Mouse (Mus musculus): ENCODE data around the gene Clk1. TPM values are rescaled to one million over a fixed set of nuclear protein-coding genes. Genes with fewer than 3 reads are reported as not detected.

The Clk1 gene
- polyA plus RNA-seq, 1 experiment from 2014 or later = 146 TPM

DNA sequence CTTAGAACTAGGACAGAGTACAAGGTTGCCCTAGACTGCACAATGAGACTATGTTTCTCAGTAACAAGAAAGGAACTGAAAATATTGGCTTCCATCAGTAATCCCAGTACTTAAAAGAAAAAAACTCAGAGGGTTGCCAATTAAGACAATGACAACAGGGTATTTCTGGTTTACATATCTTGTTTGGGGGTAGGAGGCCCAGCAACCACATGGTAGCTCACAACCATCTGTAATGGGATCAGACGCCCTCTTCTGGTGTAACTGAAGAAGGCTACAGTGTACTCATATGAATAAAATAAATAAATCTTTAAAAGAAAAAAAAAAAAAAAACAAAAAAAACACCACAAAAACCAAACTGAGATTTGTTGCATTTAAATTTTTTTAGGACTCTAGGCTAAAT, 8.4 kb downstream of the Clk1 start:
- ATAC-seq (ENCODE audit: insufficient read depth, low FRiP score, low TSS enrichment) (no peak), DNase-seq (ENCODE audit: low spot score) (no peak)
- 44% methylated on average over 1 of the region's 1 CpGs for WGBS
- Histone ChIP-seq H3K27me3 (ENCODE audit: control insufficient read depth, insufficient read depth, low read length) (no peaks in the 10 kb centered on the region), H3K27ac (ENCODE audit: low read depth, low read length) (no peak overlapping the region), H3K36me3 (ENCODE audit: control insufficient read depth, insufficient read depth, low read length) (peaks cover 21% of the 10 kb centered on the region), H3K4me1 (ENCODE audit: control insufficient read depth, insufficient read depth, low read length) (no peaks in the 10 kb centered on the region), H3K9ac (ENCODE audit: low read length) (no peak overlapping the region), H3K4me2 (ENCODE audit: low read depth) (no peak overlapping the region), H3K9me3 (ENCODE audit: control insufficient read depth, low read length) (no peaks in the 10 kb centered on the region), H3K4me3 (ENCODE audit: low read depth, low read length) (no peak overlapping the region)

DNA sequence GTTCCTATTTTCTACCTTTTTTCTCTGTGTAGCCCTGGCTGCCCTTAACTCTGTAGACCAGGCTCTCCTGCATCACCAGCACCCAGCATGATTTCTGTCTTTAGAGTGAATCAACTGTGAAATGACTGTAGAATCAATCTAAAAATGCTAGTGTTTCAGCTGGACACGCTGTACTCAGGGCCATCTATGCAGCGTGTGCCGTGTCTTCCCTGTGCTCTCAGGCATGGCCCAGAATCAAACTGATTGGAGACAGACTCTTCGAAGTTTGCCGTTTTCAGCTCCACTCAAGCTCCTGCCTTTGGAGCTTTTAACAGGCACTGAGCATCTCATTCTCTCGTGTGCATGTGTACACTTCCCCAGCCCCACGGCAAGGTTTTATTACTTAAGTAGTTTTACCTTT, 13.1 kb downstream of the Clk1 start:
- Histone ChIP-seq H3K9me3 (ENCODE audit: control insufficient read depth, low read length) (no peaks in the 10 kb centered on the region), H3K36me3 (ENCODE audit: control insufficient read depth, insufficient read depth, low read length) (peaks cover 11% of the 10 kb centered on the region), H3K27ac (ENCODE audit: low read depth, low read length) (no peak overlapping the region), H3K4me1 (ENCODE audit: control insufficient read depth, insufficient read depth, low read length) (no peaks in the 10 kb centered on the region), H3K27me3 (ENCODE audit: control insufficient read depth, insufficient read depth, low read length) (no peaks in the 10 kb centered on the region), H3K4me2 (ENCODE audit: low read depth) (no peak overlapping the region), H3K4me3 (ENCODE audit: low read depth, low read length) (no peak overlapping the region), H3K9ac (ENCODE audit: low read length) (no peak overlapping the region)
- ATAC-seq (ENCODE audit: insufficient read depth, low FRiP score, low TSS enrichment) (no peak), DNase-seq (ENCODE audit: low spot score) (no peak)
- 94% methylated on average over 7 of the region's 7 CpGs for WGBS

- ATAC-seq (ENCODE audit: insufficient read depth, low FRiP score, low TSS enrichment) = no peak
- no peaks in the 10 kb centered on the region for H3K9me3 ChIP-seq (ENCODE audit: control insufficient read depth, low read length)
- H3K9ac ChIP-seq (ENCODE audit: low read length) = no peak overlapping the region
- H3K4me2 ChIP-seq (ENCODE audit: low read depth) = no peak overlapping the region
- WGBS = 83% methylated on average over 3 of the region's 3 CpGs
- no peaks in the 10 kb centered on the region for H3K27me3 ChIP-seq (ENCODE audit: control insufficient read depth, insufficient read depth, low read length)
- no peaks in the 10 kb centered on the region for H3K4me1 ChIP-seq (ENCODE audit: control insufficient read depth, insufficient read depth, low read length)
- H3K36me3 ChIP-seq (ENCODE audit: control insufficient read depth, insufficient read depth, low read length) = peaks cover 10% of the 10 kb centered on the region; the same call in 1 of the 2 replicates
- no peak overlapping the region for H3K4me3 ChIP-seq (ENCODE audit: low read depth, low read length)
- no peak overlapping the region for H3K27ac ChIP-seq (ENCODE audit: low read depth, low read length)
- no peak for DNase-seq (ENCODE audit: low spot score)
Observed at GRCm38 (mm10) chr1:58410198-58410588, 13.7 kb downstream of the Clk1 start.

GRCm38 (mm10) chr1:58409553-58410197, 14.2 kb downstream of the Clk1 start:
- DNase-seq (ENCODE audit: low spot score) = no peak
- Histone ChIP-seq H3K27ac (ENCODE audit: low read depth, low read length) (no peak overlapping the region), H3K9me3 (ENCODE audit: control insufficient read depth, low read length) (no peaks in the 10 kb centered on the region), H3K4me2 (ENCODE audit: low read depth) (no peak overlapping the region), H3K36me3 (ENCODE audit: control insufficient read depth, insufficient read depth, low read length) (peaks cover 9% of the 10 kb centered on the region; the same call in 1 of the 2 replicates), H3K4me3 (ENCODE audit: low read depth, low read length) (no peak overlapping the region), H3K27me3 (ENCODE audit: control insufficient read depth, insufficient read depth, low read length) (no peaks in the 10 kb centered on the region), H3K4me1 (ENCODE audit: control insufficient read depth, insufficient read depth, low read length) (no peaks in the 10 kb centered on the region), H3K9ac (ENCODE audit: low read length) (no peak overlapping the region)
- 83% methylated on average over 5 of the region's 5 CpGs for WGBS
- ATAC-seq (ENCODE audit: insufficient read depth, low FRiP score, low TSS enrichment) = no peak

GRCm38 (mm10) chr1:58408141-58408540, 15.7 kb downstream of the Clk1 start:
- Histone ChIP-seq H3K9ac (ENCODE audit: low read length) (no peak overlapping the region), H3K4me2 (ENCODE audit: low read depth) (no peak overlapping the region), H3K9me3 (ENCODE audit: control insufficient read depth, low read length) (no peaks in the 10 kb centered on the region), H3K4me3 (ENCODE audit: low read depth, low read length) (no peak overlapping the region), H3K4me1 (ENCODE audit: control insufficient read depth, insufficient read depth, low read length) (no peaks in the 10 kb centered on the region), H3K27me3 (ENCODE audit: control insufficient read depth, insufficient read depth, low read length) (no peaks in the 10 kb centered on the region), H3K27ac (ENCODE audit: low read depth, low read length) (no peak overlapping the region), H3K36me3 (ENCODE audit: control insufficient read depth, insufficient read depth, low read length) (peaks cover 10% of the 10 kb centered on the region)
- WGBS = 86% methylated on average over 6 of the region's 6 CpGs
- no peak for DNase-seq (ENCODE audit: low spot score)
- ATAC-seq (ENCODE audit: insufficient read depth, low FRiP score, low TSS enrichment) = no peak

- ATAC-seq (ENCODE audit: insufficient read depth, low FRiP score, low TSS enrichment) (no peak), DNase-seq (ENCODE audit: low spot score) (no peak)
- no peaks in the 10 kb centered on the region for H3K27me3 ChIP-seq (ENCODE audit: control insufficient read depth, insufficient read depth, low read length)
- H3K4me2 ChIP-seq (ENCODE audit: low read depth) = no peak overlapping the region
- no peaks in the 10 kb centered on the region for H3K9me3 ChIP-seq (ENCODE audit: control insufficient read depth, low read length)
- H3K9ac ChIP-seq (ENCODE audit: low read length) = no peak overlapping the region
- no peak overlapping the region for H3K27ac ChIP-seq (ENCODE audit: low read depth, low read length)
- WGBS = 96% methylated on average over 7 of the region's 7 CpGs
- H3K36me3 ChIP-seq (ENCODE audit: control insufficient read depth, insufficient read depth, low read length) = peaks cover 11% of the 10 kb centered on the region
- H3K4me3 ChIP-seq (ENCODE audit: low read depth, low read length) = no peak overlapping the region
- H3K4me1 ChIP-seq (ENCODE audit: control insufficient read depth, insufficient read depth, low read length) = no peaks in the 10 kb centered on the region
Observed at GRCm38 (mm10) chr1:58407321-58407720, 16.5 kb downstream of the Clk1 start.

- no peaks in the 10 kb centered on the region for H3K9me3 ChIP-seq (ENCODE audit: control insufficient read depth, low read length)
- no peak for DNase-seq (ENCODE audit: low spot score)
- H3K36me3 ChIP-seq (ENCODE audit: control insufficient read depth, insufficient read depth, low read length) = peaks cover 23% of the 10 kb centered on the region
- no peaks in the 10 kb centered on the region for H3K4me1 ChIP-seq (ENCODE audit: control insufficient read depth, insufficient read depth, low read length)
- H3K4me2 ChIP-seq (ENCODE audit: low read depth) = no peak overlapping the region
- H3K27me3 ChIP-seq (ENCODE audit: control insufficient read depth, insufficient read depth, low read length) = no peaks in the 10 kb centered on the region
- ATAC-seq (ENCODE audit: insufficient read depth, low FRiP score, low TSS enrichment) = no peak
- H3K4me3 ChIP-seq (ENCODE audit: low read depth, low read length) = no peak overlapping the region
- H3K9ac ChIP-seq (ENCODE audit: low read length) = no peak overlapping the region
- 90% methylated on average over 5 of the region's 5 CpGs for WGBS
- no peak overlapping the region for H3K27ac ChIP-seq (ENCODE audit: low read depth, low read length)
Observed at GRCm38 (mm10) chr1:58403745-58404144, 20.1 kb downstream of the Clk1 start.

DNA sequence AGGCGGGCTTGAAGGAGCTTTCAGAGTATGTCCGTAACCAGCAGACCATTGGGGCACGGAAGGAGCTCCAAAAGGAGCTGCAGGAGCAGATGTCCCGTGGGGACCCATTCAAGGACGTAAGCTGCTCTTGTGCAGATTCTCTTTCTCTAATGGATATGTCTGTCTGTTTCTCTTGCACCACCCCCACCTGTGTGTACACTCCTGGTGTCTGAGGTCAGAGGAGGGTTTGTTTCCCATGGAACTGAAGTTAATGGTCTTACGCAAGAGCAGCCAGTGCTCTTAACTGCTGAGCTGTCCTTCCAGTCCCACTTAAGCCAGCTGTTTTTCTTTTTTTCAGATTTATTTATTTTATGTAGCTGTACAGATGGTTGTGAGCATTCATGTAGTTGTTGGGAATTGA, 22.5 kb downstream of the Clk1 start:
- Histone ChIP-seq H3K36me3 (ENCODE audit: control insufficient read depth, insufficient read depth, low read length) (peaks cover 28% of the 10 kb centered on the region), H3K4me2 (ENCODE audit: low read depth) (no peak overlapping the region), H3K9ac (ENCODE audit: low read length) (no peak overlapping the region), H3K4me1 (ENCODE audit: control insufficient read depth, insufficient read depth, low read length) (no peaks in the 10 kb centered on the region), H3K27ac (ENCODE audit: low read depth, low read length) (no peak overlapping the region), H3K27me3 (ENCODE audit: control insufficient read depth, insufficient read depth, low read length) (no peaks in the 10 kb centered on the region), H3K9me3 (ENCODE audit: control insufficient read depth, low read length) (no peaks in the 10 kb centered on the region), H3K4me3 (ENCODE audit: low read depth, low read length) (no peak overlapping the region)
- DNase-seq (ENCODE audit: low spot score) (no peak), ATAC-seq (ENCODE audit: insufficient read depth, low FRiP score, low TSS enrichment) (no peak)
- WGBS = 92% methylated on average over 6 of the region's 6 CpGs

DNA sequence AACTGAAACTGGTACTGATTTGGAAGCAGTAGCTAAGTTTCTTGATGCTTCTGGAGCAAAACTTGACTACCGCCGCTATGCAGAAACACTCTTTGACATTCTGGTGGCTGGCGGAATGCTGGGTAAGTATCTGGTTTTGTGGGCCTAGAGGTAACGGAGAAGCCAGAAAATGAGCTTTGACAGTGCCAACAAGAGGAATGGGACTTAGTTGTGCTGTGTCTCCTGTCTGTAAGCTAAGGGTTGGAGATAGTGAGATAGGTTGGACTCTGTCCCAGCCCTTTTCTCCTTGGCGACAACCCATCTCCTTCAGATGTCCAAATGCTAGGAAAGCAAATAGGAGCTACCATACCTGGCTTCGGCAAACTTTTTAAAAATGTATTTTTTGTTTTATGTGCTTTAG, 26.1 kb downstream of the Clk1 start:
- Histone ChIP-seq H3K27ac (ENCODE audit: low read depth, low read length) (no peak overlapping the region), H3K4me1 (ENCODE audit: control insufficient read depth, insufficient read depth, low read length) (0 out of 2 replicates have a peak, but pooled peaks cover 4% of the 10 kb centered on the region), H3K36me3 (ENCODE audit: control insufficient read depth, insufficient read depth, low read length) (peaks cover 32% of the 10 kb centered on the region), H3K4me3 (ENCODE audit: low read depth, low read length) (no peak overlapping the region), H3K4me2 (ENCODE audit: low read depth) (no peak overlapping the region), H3K9me3 (ENCODE audit: control insufficient read depth, low read length) (no peaks in the 10 kb centered on the region), H3K27me3 (ENCODE audit: control insufficient read depth, insufficient read depth, low read length) (no peaks in the 10 kb centered on the region), H3K9ac (ENCODE audit: low read length) (no peak overlapping the region)
- ATAC-seq (ENCODE audit: insufficient read depth, low FRiP score, low TSS enrichment) (no peak), DNase-seq (ENCODE audit: low spot score) (no peak)
- 99% methylated on average over 6 of the region's 6 CpGs for WGBS

Data from neural tube, embryonic 11.5 days (tissue).